Mouse (Mus musculus) right cerebral cortex, postnatal 25 days (tissue): Measurements from ENCODE around the gene Kdm4b.

ENCODE experiments used
- DNase-seq: peaks from one replicate; pipeline ENCODE4 v3.0.0; 2022

The Kdm4b gene

DNA sequence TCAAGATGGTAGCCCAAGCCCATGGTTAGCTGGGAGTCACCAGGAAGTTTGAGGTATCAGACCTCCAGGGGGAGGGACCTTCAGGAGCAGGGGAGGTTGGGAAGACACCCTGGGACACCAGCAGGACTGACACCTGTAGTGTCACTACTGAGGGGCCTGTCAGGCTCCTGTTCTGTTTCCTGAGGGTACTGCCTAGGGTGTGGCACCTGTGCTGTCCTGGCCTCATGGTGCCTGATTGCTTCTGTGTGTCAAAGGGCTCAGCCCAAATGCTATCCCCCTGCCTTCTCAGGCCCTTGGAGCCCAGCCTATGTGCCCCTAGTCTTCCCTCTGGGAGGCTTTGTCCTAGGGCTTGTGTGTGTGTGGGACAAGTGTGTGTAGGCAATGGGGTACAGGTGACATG lies 22.7 kb downstream of the Kdm4b start:
- no peak for DNase-seq

DNA sequence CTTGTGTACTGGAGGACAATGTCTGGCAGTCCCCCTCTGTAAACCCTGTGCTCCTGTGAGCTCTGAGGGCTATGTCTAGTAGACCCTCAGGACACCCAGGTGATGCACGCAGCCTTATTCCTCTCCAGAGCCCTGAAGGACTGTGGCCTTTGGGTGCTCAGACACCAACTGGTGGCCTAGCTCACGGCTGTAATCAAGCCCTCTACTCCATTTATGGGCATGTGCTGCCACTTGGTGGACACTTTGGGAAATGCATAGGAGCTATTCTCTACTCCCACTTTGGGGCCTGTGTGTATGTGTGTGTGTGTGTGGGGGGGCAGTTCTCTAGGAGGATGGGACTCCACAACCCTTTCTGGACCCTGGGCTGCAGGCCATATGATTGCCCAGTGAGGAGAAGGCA lies 24.8 kb downstream of the Kdm4b start:
- DNase-seq, result peak; percentile 79

DNA sequence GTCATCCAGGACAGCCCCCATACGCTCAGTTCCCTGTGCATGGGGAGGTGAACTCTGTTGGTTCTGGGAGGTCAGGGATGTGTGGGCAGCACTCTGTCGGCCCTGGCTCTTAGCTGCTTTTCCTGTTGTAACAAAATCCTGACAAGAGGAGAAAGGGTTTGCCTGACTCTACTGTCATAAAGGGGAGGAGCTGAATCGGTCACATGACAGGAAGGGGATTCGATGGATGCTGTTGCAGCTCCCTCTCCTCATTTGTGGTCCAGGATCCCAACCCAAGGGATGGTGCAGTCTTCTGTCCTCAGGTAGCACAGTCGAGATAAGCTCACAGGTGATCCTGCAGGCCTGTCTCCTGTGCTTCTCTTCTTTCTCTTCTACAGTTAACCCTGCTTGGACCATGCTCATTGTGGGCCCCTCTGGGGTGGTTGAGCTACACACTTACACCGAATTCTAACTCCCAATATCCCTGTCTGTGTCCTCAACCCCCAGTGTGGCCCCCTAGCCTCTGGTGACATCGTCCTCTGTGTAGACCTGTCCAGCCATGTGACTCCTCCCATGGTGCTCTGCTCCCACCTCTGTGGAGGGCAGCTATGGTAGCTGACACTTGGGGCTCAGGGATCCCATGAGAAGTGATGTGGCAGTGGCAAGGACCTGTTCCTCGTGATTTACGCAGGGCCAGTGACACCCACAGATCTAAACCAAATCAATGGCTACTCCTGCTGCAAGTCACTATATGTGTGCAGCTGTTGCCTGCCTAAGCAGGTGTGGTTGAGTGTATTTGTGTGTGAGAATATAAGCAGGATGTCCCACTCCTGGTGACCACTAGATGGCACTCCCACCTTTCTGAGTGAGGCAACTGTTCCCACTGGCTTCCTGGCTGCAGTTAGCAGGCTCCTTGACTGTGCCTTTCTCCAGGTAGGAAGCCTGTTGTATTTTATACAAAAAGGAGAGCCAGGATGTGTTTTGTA lies 31.3 kb downstream of the Kdm4b start:
- peak; percentile 72 for DNase-seq

DNA sequence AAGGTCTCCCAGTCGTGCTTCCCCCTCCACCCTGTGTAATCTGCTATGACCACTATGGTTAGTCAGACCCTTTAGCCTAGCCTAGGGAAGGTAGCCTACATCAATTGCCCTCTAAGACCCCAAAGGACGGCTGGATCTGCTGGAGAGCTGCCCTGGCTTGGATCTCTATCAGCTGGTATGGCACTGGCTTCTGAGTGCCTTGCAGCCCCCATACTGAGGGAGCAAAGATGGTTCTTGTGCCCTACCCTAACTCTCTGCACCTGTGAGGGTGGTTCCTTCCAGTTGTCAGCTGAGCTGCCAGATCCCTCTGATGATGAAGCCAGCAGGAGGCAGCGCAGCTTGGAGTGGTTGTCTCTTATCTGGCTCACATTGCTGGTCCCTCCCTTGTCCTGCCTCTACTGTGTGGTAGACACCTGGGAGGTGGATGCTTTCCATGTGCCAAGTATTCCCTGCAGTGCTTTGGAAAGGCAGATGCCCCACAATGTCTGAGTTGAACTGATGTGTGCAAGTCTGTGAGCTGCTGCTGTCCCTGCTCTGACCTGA lies 33.4 kb downstream of the Kdm4b start:
- no peak for DNase-seq

DNA sequence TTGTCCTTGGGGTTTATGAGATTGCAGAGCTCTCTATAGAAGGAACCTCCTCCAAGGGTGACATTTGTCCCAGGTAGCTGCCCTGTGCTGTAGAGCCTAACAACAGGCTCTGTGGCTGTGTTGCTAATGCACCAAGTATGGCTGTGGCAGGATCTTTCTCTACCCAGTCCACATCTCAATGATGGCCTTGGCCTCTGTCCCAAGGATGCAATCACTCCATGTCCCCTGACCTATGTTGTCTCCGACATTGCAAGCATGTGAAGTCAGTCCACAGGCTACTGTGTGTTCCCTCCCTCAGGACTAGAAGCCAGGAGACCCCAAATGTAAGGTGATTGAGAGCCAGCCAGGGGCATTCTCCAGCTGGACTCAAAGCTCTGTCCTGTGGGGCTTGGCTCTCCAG lies 34.0 kb downstream of the Kdm4b start:
- DNase-seq, result no peak

DNA sequence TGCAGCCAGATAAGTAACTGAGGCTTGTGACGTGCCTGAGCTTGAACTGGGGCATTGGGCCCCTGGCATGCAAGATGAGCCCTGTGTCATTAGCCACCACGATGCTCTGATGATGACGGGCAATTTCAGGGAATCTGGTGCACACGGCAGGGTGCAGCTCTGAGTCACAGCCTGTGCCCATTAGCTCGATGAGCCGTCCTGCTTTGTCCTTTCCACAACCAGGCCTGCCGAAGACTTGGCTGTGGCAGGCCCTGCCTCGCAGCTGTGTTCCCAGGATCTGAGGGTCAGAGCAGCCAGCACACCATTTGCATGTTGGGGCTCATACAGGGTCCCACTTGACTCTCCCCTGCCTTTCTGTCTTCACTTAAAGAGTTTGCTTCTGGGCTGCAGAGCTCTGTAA lies 34.6 kb downstream of the Kdm4b start:
- peak; percentile 26 for DNase-seq

DNA sequence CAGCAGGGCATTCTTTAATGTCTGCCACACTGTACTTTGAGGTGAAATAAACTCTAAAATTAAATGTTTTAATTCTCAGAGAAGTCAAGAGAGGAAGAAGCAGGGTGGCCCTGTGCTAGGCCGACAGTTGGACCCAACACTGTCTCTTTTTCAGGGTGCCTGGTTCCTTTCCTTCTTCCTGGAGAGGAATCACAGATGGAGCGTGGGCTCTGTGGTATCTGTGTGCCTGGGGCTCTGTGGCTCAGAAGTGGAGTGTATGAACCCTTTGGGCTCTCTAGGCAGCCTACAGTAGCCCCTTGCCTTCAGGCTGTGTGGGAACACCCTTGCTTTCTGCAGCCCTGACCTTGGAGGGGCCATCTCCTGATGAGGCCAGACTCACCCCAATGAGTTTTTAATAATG lies 35.7 kb downstream of the Kdm4b start:
- DNase-seq, result no peak

DNA sequence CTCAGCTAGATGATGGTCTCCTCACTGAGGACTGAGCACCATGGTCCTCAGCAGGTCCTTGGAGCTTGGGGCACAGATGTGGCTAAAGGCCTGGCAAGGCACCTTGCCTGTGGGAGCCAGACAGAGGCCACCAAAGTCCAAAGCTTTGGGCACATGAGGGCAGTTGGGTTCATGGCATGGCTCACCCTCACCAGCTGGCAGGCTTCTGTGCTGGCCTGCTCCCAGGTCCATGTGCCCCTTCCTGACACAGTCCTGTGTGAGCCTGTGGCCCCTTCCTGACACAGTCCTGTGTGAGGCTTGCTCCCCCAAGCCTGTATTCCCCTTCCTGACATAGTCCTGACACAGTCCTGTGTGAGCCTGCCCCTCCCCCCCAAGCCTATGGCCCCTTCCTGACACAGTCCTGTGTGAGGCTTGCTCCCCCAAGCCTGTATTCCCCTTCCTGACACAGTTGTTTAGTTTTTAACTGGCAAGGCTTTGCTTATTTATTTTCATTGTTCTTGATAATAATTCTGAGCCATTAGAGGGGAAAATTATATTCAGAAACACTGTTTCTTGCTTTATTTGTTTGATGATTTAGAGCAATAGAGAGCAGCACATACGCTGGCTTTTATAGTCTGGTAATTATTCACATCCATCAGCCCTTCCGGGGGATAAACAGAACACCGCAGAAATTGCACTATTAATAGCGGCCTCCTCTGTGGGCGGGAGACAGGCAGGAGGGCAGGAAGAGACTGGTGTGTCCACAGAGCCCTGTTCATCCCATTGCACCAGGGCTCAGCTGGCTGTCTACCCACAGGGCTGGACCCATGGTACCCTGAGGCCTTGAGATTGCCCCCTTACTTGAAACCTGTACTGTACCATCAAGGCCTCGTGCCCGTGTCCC lies 40.2 kb downstream of the Kdm4b start:
- DNase-seq, result no peak

DNA sequence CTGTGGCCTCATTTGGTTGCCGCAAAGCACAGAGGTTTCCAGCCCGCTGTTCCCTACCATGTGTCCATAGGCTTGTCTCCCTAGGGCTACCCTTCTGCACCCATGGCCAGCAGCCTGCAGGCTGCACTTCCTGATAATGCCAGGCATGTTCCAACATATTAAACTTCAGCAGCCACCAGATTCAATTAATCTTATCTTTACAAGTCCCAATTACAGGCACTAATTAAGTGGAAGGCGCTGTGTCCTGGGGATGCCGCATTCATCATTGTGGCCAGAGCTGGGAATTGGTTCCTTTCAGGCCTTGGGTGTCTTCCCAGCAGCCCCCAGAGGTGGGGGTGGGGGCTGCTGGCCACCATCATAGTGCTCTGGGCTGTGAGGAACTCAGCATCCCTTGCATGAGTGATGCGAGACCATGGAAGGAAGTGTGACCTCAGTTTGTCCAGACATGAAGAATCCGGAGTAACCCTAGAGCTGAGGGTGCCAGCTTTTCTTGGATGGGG lies 42.5 kb downstream of the Kdm4b start:
- DNase-seq, result no peak

DNA sequence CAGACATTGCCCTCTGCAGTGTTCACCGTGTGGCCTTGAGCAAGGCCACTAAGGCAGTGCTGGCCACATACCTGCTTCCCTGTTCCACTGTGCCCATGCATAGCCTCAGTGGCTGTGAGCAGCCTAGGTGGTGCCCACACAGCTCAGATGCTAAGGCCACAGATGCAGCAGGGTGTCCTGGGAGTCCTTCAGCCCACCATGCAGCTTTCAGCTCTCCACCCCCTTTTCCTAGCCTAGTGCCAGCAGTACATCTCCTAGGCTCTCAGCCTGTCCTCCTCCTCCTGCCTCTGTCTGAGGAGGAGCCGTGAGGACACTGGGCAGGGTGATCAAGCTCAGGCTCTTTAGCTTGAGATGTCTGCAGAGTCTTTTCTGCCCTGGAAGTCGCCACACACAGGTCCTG lies 44.2 kb downstream of the Kdm4b start:
- no peak for DNase-seq

DNA sequence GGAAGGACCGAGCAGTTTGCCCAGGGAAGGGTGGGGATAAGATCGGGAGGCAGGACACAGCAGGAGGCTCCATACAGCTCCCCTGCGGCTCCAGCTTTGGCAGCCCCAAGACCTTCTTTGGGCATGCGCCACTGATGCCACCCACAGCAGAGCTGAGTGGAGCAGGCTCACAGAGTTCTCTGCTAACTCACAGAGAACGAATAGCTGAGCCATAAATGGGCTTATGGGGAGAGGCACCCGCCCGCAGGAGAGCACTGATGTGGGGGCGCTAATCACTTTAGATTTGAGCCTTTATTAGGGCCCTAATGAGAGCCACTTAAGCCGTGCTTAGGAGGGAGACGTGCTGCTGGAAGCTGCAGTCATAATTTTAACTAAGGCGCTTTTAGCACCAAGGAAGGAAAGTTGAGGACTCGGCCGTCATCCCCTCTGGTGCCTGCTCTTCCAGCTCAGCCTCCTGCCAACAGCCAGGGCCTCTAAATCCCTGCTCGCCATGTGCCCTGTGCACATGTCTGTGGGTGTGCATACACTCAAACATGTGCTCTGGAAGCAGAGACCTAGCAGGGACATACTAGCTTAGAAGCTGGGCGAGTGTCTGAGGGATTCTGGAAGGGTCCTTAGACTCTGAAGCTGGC lies 45.3 kb downstream of the Kdm4b start:
- DNase-seq, result peak; percentile 81

DNA sequence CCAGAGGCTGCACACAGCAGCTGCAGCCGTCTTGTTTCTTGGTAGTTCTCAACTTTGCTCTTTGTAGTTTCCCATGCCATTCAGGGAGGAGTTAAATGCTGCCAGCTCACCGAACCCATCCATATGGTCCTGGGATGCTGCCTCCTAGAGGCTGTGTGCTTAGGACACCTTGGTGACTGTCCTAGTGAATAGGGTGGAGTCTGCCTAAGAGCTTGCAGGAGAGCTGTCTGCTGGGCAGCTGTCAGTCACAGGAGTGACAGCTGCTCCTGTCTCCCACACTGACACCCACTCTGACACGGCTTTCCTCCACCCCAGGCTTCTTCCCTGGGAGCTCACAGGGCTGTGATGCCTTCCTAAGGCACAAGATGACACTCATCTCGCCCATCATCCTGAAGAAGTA lies 46.2 kb downstream of the Kdm4b start:
- DNase-seq, result no peak

DNA sequence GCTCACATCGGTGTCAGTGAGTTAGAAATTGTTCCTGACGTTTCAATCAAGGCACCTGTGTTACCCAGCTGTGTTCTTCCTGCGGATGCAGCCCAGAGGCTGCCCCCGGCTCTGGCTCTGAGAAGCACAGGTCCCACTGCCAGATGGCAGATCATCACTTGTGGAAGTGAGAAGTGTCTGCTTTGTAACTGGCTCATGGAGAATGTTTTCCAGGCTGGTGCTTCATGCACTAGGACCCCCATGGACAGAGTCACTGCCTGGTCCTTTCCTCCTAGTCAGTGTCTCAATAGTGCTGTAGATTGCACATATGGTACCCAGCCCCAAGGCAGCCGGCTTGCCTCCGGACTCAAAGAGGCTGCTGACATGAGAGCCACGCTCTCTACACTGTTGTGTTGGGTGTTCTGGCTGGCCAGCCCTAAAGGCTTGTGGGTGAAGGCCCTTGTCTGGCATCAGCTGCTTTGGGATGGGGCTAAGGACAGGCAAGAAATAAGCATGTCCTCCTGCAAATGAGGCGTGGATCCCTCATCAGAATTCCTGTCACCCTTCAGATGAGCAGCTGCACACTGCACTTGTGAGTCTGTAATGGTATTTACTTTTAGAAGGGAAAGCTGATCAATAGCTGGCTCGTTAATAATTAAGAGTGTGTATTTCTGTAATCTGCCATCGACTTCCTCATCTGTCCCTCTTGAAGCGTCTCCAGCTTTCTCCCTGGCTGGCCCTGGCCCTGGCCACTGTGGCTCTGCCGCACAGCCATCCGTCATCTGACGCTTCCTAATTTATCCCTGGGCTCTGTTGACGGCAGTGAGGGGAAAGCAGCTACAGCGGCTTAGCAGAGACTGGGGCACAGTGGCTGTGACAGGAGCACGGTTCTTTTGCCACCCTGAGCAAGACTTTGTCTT lies 47.5 kb downstream of the Kdm4b start:
- DNase-seq, result no peak

DNA sequence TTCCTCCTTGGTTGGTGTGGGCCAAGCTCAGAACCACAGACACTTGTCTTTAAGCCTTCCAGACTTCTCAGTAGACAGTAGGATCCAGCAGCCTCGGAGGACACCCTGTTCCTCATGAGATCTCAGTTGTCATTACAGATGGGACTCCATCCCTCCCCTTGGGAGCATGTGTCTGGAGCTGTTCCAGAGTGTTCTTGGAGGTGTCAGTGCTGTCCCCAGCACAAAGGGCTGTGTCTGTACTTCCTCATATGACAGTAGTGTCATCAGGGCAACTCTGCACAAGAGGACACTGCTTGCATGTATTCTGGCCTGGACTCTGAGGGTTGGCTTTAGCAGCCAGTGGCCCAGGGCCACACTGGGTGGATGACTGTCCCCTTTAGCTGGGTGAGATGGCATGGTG lies 49.0 kb downstream of the Kdm4b start:
- DNase-seq, result no peak

DNA sequence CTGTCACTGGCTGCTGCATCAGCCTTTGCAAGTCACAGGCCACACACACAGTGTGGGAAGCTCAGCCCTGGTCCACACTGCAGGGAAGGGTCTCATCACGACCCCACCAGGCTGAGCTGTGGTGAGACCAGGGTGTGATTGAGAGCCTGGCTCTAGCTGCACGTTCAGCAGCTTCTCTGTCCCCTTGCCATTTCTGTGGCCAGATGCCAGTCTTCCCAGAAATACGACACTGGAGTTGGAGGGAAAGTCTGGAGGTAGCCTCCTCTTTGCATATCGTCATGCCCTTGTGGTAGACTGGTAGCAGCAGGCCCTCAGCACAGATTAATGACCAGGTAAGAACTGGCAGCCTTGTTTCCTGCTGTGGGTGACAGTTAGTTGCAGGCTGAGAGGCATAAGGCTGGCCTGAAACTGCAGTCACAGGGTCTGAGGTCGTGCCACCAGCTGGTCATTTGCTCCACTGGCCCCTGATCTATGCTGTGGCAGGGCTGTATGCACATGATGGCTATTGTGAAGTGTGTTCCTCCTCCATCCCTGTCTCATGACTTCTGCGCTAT lies 53.5 kb downstream of the Kdm4b start:
- no peak for DNase-seq

DNA sequence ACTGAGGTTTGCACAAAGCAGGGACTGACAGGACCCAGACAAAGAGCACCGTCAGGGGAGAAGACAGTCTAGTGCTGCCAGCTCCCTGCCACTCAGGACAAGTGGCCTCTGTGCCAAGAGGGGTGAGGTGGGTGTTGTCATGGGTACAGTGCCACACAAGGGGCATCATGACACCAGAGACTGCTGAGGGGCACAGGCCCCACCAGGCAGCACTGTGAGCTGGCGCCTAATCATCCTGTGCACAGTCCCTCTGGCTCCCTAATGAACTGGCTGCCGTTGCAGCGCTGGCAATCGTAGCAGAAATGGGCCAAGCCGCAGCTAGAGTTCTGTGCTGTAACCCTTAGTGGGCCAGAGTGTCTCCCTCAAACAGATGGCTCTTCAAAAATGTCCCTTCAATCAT lies 54.4 kb downstream of the Kdm4b start:
- DNase-seq, result no peak

DNA sequence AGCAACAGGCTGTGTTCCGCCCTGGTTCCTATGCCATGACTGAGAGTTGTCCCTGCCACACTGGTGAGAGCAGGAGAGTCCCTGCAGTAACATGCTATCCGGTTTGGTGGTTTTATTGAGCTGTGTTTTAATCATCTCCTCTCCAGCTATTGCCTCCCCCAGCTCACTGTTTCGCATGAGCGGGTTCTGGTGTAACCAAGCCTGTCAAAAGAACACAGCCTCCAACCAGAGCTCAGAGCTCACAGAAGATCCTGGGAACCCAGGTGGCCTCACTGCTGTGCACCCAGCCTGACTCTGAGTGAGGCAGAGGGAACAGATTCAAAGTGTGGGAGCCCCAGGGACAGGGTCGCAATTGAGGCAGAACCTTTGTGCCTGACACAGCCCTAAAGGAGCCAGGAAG lies 55.3 kb downstream of the Kdm4b start:
- DNase-seq, result no peak

DNA sequence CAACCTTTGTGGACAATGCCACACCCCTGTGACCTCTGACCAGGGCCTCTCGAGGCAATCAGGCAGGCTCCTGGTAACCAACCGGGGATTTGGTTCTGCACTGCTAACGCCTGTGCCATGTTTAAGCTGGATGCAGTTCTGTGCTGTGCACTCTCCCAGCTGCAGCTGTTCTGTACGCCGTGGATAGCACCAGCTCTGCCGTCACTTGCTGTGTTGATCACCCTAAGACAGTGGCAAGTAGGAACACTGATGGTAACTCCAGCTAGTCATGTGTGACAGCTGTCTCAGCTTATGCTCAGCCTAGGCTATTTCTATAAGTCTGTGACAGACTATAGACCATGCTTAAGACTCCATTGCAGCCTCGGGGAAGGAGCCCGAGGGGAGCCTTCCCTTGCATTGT lies 57.1 kb downstream of the Kdm4b start:
- no peak for DNase-seq

DNA sequence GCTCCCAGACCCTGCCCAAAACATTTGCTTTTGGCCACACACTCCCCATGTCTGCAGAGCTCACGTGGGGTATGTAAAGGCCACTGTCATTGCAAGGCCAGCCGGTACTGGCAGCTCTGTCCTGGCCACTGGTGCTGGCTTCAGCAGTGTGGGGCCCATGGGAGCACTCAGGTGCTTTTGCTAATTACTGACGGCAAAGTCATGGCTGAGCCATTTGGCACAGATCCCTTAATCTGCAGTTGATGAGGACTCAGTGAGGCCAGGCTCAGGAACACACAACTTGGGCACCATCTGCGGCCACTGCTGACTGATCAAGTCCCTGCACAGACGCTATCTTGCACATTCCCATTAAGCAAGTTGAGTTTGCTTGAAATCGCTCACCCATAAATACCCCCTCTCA lies 59.0 kb downstream of the Kdm4b start:
- no peak for DNase-seq

DNA sequence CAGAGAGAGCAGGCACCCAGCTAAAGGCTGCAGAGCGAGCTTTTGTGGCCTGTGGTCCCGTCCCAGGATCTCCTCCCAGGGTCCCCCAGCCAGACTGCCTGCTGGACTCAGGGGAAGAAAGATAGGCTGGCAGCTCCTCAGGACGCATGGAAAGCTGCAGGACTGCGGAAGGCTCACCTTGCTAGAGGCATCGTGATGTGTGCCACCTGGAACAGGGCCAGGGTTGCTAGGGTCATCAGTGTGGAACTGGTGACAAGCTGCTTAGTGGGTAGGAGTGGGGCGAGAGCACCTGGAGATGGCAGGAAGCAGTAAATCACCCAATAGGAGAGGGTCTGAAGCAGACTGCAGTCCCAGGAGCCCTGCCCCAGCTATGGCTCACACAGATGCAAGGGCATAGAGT lies 61.8 kb downstream of the Kdm4b start:
- no peak for DNase-seq

DNA sequence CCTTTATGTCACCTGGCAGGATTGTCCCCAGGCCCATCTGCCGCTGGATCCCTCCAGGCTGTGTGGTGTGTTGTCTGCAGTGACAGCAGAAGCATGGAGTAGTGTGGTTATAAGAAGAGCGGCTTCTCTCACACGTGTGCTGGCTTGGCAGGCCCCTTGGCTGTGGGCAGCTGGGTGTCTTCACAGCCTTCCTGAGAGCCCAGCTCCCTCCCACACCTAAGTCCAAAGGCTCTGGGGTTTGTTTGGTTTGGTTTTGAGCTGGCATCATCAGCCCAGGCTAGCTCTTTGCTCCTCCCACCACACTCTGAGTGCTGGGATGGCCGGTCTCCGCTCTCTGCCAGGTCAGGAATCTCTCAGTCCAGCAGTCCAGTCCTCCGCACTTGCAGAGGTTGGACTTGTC lies 67.4 kb downstream of the Kdm4b start:
- DNase-seq, result peak; percentile 37

DNA sequence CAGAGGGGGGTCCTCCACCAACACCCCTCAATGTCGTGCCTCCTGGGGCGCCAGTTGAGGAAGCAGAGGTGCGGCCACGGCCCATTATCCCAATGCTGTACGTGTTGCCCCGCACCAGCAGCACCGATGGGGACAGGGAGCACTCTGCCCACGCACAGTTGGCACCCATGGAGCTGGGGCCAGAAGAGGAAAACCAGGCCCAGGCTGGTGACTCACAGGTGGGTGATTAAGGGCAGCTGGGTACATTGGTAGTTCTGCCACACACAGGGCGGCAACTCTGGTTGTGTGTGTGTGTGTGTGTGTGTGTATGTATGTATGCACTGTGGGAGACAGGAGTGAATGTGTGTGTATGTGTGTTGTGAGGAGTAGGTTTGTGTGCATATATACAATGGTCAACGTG lies 68.0 kb downstream of the Kdm4b start:
- DNase-seq, result no peak
